Mouse (Mus musculus) lung, postnatal 36 days (tissue): ENCODE measurements at regions not wholly inside any gene's neighbourhood (a gene's known extent, or its start where the extent isn't known, plus 50 kb on each side); places are given as distances from the start of the nearest gene placed in this dataset.
"Not testable (repeated sequence)": the region's sequence is repeated elsewhere in the genome, so short reads cannot be mapped to it uniquely, and the experiment has no call there.

ENCODE experiments used
- DNase-seq: peaks from one replicate; pipeline ENCODE4 v3.0.0; 2022; ENCODE audit warnings: mixed read lengths

DNA sequence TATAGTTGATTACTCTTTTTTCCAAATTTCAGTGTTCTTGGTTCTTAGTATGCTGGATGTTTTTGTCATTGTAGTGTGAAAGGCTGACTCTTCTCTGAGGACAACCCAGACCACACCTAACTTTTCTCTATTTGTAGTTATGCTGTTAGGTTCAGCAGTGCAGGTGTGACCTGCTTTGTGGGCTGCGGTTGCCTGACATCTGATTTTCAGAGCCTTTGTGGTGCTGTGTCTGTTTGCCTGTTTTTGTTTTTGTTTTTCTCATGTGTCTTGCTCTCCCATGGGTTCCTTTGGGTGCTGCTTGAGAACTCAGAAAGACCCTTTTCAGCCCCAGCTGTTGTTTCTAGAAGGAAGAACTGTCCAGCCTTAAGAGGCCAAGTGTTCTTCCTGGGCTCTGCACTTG lies 52.0 kb upstream of the Trpm1 start:
- DNase-seq: no peak

- DNase-seq: no peak
Measured at GRCm38 (mm10) chr7:64099606-64100005, 54.0 kb upstream of the Trpm1 start.

GRCm38 (mm10) chr7:64090067-64090466 lies 63.6 kb upstream of the Trpm1 start:
- no peak for DNase-seq

- DNase-seq: no peak
Measured at GRCm38 (mm10) chr7:64089034-64089433, 64.6 kb upstream of the Trpm1 start.

GRCm38 (mm10) chr7:64083978-64084377 lies 69.7 kb upstream of the Trpm1 start:
- DNase-seq: not testable (repeated sequence)

DNA sequence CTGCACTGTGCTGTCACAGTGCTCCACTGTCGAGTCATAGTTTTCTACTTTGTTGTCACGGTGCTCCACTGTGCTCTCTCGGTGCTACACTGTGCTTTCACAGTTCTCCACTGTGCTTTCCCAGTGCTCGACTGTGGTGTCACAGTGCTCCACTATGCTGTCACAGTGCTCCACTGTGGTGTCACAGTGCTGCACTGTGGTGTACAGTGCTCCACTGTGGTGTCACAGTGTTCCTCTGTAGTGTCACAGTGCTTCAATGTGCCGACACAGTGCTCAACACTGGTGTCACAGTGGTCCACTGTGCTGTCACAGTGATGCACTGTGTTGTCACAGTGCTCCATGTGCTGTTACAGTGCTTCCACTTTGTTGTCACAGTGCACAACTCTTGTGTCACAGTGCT lies 71.0 kb upstream of the Trpm1 start:
- no peak for DNase-seq

- no peak for DNase-seq
Measured at GRCm38 (mm10) chr7:64082201-64082600, 71.4 kb upstream of the Trpm1 start.

DNA sequence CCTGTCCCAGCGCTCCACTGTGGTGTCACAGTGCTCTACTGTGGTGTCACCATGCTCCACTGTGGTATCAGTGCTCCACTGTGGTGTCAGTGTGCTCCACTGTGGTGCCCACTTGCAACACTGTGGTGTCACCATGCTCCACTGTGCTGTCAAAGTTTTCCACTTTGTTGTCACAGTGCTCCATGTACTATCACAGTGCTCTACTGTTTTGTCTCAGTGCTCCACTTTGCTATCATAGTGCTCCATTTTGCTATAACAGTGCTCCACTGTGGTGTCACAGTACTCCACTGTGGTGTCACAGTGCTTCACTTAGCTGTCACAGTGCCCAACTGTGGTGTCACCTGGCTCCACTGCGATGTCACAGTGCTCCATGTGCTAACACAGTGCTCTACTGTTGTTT lies 72.0 kb upstream of the Trpm1 start:
- no peak for DNase-seq

DNA sequence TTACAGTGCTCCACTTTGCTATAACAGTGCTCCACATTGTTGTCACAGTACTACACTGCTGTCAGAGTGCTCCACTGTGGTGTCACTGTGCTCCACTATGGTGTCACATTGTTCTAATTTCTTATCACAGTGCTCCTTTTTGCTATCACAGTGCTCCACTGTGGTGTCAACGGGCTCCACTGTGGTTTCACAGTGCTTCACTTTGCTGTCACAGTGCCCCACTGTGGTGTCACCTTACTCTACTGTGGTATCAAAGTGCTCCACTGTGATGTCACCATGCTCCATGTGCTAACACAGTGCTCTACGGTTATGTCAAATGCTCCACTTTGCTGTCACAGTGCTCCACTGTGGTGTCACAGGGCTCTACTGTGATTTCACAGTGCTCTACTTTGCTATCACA lies 72.6 kb upstream of the Trpm1 start:
- no peak for DNase-seq

DNA sequence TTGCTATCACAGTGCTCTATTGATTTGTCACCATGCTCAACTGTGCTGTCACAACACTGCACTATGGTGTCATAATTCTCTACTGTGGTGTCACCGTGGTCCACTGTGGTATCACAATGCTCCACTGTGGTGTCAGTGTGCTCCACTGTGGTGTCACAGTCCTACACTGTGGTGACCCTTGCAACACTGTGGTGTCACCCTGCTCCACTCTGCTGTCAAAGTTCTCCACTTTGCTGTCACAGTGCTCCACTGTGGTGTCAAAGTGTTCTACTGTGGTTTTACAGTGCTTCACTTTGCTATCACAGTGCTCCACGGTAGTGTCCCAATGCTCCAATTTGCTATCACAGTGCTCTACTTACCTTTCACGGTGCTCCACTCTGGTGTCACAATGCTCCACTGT lies 74.3 kb upstream of the Trpm1 start:
- no peak for DNase-seq

- no peak for DNase-seq
Measured at GRCm38 (mm10) chr7:64078646-64079045, 75.0 kb upstream of the Trpm1 start.

DNA sequence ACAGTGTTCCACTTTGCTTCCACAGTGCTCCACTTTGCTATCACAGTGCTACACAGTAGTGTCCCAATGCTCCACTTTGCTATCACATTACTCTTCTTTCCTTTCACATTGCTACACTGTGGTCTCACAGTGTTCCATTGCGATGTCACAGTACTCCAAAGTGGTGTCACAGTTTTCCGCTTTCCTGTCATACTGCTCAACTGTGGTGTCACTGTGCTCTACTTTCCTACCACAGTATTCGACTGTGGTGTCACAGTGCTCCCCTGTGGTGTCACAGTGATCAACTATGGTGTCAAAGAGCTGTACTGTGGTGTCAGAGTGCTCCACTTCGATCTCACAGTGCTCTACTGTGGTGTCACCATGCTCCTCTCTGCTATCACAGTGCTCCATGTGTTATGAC lies 76.1 kb upstream of the Trpm1 start:
- DNase-seq: peak; percentile 67

GRCm38 (mm10) chr7:64076764-64077360 lies 76.8 kb upstream of the Trpm1 start:
- DNase-seq: no peak

GRCm38 (mm10) chr7:64075696-64076313 lies 77.8 kb upstream of the Trpm1 start:
- no peak for DNase-seq

- no peak for DNase-seq
Measured at GRCm38 (mm10) chr7:64074661-64075234, 78.9 kb upstream of the Trpm1 start.

DNA sequence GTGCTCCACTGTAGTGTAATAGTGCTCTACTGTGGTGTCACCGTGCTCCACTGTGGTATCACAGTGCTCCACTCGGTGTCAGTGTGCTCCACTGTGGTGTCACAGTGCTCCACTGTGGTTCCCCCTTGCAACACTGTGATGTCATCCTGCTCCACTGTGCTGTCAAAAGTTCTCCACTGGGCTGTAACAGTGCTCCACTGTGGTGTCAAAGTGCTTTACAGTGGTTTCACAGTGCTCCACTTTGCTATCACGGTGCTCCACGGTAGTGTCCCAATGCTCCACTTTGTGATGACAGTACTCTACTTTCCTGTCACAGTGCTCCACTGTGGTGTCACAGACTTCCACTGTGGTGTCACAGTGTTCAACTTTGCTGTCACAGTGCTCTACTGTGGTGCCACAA lies 79.4 kb upstream of the Trpm1 start:
- no peak for DNase-seq

- no peak for DNase-seq
Measured at GRCm38 (mm10) chr7:64073781-64074180, 79.9 kb upstream of the Trpm1 start.

DNA sequence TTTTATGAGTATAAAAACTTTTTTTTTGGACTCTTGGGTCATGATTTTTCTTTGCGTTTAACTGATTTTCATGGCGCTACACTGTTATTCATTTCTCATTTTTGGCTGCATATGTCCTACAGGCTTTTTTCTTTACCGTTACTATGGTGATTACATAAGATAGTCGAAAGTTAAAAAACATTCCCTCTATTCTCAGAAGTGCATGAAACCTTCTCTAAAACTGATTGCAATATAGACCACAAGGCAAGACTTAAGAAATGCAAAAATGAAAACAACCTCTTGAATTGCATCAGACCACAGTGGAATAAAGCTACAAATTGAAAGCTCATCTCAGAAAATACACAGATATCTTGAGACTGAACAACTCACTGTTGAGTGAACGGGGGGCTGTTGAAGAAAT lies 82.7 kb upstream of the Trpm1 start:
- no peak for DNase-seq

DNA sequence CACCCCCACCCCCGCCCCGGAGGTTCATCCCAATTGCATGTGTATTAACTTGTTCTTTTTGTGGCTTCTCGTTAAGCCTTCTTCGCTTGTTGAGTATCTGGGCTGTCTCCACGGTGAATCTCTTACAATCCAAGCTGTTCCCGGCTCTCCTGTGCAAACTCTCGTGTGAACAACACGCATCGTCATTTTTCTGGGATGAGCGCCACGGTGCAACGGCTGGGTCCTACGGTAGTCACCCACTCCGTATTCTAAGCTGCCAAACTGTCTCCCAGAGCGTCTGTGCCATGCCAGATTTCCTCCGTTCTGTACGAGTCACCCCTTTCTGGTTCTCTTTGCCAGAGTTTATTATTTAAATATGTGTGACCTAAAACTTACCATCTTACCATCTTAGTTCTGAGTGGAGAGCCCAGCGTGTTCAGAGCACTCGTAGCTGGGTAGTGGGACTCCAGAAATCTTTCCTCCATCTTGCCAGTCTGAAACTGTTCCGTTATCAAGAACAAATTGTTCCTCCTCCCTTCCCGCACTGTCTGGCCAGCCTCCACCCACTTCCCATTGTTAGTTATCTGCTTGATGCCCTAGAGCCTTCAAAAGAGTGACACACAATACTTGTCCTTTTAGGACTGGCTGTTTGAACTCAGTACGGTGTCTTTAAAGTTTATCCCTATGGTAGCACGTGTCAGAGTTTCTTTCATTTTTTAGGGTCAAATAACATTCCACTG lies 87.9 kb upstream of the Trpm1 start:
- peak; percentile 83 for DNase-seq

DNA sequence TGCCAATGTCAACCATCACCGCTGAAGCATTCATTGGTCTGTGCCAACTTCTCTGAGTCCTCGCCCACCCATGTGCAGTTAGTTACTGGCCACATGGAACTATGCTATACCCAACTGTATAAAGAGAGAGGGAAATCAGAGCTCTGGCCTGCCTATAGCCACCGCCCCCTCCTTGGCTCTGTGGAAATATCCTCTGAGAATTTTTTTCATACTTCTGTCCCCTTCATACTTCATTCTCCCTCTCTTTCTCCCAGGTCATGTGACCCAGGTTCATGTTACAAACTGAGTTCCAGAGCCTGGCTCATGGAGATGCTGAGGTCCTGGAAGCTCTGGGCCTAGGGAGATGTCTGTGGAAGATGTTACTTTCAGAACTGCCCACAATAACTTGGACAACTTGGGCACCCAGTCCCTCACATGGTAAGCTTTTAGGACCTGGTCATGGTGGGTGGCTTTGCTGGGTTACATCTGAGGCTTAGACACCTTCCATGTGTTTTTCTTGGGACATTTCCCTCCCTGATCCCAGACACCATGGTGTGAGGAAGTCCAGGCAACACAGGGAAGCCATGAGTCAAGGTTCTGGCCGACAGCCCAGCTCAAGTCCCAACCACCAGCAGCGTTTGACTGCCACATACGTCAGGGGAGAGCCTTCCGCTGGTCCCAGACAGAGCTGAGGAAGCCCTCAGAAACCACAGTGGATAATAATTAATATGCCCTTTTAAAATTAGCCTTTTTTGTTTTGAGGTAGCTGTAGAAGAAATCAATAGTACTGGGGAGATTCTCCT lies 89.0 kb upstream of the Trpm1 start:
- DNase-seq: peak; percentile 92

DNA sequence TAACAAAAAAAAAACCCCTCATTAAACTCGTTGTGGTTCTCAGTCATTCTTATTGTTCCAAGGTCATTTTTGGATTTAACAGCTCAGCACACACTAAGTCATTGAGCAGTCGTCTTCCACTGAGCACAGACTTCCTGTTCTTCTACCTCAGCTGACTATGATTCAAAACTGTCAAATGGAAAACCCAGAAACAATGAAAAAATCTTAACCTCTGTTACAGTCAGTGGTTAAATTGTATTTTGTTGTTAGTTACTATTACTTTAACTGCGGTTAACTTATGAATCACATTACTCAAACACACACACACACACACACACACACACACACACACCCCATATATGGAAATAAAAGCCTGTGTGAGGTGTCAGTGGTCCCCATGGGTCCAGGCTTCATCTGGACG lies 92.5 kb upstream of the Trpm1 start:
- no peak for DNase-seq

DNA sequence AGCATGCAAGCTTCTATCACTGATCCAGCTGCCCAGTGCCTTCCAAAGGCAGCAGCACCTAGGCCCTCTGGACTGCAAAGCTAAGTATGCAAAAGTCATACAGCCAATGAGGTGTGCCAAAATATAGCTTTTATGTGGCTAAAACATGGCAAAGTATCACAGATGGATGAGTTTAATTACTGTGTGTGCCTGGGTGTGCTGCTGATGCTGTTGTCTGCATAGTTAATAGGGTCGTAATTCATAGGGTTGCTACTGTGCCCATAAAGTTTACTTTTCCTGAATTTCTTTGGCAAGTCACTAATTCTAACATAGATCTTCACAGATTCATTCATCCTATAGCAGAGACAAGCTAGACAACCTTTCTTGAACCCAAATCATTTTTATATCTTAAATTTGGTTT lies 93.1 kb upstream of the Trpm1 start:
- DNase-seq: no peak

- DNase-seq: peak; percentile 28
Measured at GRCm38 (mm10) chr7:64060051-64060450, 93.6 kb upstream of the Trpm1 start.
